Mouse (Mus musculus) left cerebral cortex, postnatal 25 days (tissue): Measurements from ENCODE around the gene Ginm1. TPM values are rescaled to one million over a fixed set of nuclear protein-coding genes. Genes with fewer than 3 reads are reported as not detected.
"Not testable (repeated sequence)": the region's sequence is repeated elsewhere in the genome, so short reads cannot be mapped to it uniquely, and the experiment has no call there.

Experiments used
- DNase-seq, 2 experiments: peaks; one replicate each; pipeline ENCODE4 v3.0.0; 2022; ENCODE audit warnings: low spot score in 2 of 2, mixed read lengths in 1 of 2
- intact Hi-C: fragments of 180-260 bp; cut with DNase I; formaldehyde crosslinking; loops from one replicate; pipeline ENCODE4 v1.15.1; 2025
- total RNA-seq, 2 experiments: library from RNA; stranded (reverse); gene quantifications; 2 replicates each; pipeline ENCODE4 v1.2.3; 2021

The Ginm1 gene
- total RNA-seq, 2 experiments from 2014 or later: 15.8 to 19.0 TPM

DNA sequence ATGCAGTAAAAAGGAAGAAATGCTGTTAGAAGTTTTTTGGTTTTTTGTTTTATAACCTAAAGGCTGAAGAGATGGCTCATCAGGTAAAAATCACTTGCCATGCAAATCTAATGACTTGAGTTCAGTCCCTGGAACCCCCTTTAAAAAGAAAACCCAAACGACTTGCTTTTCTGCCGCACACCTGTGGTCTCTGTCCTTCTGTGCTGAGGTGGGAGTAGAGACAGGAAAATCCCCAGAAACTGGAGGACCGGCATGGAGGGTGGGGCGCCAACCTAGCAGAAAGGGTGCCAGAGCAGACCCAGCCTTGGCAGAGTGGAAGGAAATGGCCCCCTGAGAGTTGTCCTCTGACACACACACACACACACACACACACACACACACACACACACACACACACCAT lies 26.1 kb upstream of the Ginm1 start:
- DNase-seq: no peak
- intact Hi-C loops: no loop called here

- intact Hi-C loops: no loop called here
Measured at GRCm38 (mm10) chr10:7816476-7816875, 23.9 kb upstream of the Ginm1 start.

DNA sequence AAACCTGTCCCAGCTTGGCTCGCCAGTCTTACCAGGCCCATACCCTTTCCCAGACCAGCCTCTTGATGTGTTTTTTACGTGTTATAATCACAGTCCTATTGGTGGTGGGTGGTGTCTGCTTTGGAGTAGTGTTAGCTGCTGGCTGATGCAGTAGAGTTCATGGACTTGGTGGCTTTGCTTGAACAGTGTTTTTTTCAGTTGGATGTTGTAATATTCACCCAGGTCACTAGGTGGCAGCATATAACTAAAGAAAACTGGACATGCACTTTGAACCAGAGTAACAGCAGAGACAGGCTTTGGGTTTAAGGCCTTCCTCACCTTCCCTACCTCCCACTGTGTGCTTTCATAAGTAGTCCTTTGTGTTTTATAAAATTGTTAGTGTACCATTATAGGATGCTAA lies 17.3 kb upstream of the Ginm1 start:
- peak; percentile 68 to 78 for DNase-seq
- intact Hi-C loops: loop anchor here (2.0 to 10.0 kb wide), 3 partner anchors 387 to 705 kb away; partner anchors contain the start of gene Ust

More at GRCm38 (mm10) chr10:7816476-7816875, 23.9 kb upstream of the Ginm1 start:
- DNase-seq: no peak

DNA sequence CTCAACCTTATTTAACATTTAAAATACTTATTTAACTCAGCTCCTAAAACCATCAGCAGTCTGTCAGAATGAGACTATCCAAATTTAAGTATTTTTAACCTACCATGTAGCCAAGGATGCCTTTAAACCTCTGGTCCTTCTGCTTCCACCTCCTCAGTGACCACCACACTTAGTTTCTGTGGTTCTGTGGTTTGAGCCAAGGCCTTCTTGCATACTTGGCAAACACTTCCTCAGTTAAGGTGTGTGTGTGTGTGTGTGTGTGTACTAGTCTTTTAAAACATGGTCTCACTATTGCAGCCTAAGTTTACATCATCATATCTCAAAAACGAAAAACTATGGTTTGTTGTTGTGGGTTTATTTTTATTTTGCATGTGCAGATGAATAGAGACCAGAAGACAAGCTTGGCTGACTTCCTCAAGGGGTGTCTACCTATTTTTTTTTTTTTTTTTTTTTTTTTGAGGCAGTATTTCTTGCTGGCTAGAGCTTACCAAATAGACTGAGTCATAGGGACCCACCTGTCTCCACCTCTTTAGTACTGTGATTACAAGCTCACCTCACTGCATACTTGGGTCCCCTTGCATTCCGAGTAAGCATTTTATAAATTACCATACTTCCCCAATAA lies 10.0 kb upstream of the Ginm1 start:
- no peak for DNase-seq
- intact Hi-C loops: loop anchor here (10.0 kb wide), 1 partner anchor 712 kb away; the partner anchor contains the start of gene Ust

DNA sequence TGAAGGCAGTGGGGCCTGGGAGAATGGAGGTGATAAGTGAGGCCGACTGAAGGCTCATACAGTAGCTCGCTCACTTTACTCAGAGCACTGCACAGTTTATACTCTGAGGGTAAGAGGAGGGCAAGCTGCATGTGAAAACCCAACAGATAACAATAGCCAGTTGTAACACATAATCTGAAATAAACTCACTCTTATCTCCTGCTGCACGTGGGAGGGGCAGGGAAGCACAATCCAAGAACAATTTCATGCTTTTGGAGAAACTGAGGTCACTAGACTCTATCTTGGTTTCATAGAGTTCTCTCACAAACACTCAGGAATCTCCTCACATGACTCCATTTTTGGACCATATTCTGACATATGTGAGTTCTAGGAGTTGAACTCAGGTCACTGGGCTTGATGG lies 8.6 kb upstream of the Ginm1 start:
- no peak for DNase-seq
- intact Hi-C loops: loop anchor here (10.0 kb wide), 1 partner anchor 714 kb away; the partner anchor contains the start of gene Ust

GRCm38 (mm10) chr10:7792254-7792750 lies 322 bp downstream of the Ginm1 start:
- DNase-seq: no peak
- intact Hi-C loops: no loop called here

DNA sequence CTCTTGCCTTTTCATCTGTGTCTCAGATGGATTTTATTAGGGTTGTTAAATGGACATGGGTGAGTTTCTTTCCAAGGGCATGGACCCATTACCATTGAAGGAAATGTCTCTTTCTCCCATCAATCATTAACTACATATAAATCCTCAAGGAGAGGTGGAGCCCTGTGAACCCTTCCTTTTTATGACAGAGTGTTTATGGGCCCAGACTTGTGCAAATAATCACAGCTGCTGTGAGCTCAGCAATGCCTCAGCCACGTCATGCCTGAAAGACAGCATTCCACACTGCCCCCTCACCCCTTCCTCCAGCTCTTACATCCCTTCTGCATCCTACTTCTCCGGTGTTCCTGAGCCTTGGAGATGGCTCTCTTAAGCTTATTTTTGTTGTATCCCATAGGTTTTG lies 5.3 kb downstream of the Ginm1 start:
- intact Hi-C loops: no loop called here
- DNase-seq: no peak

- intact Hi-C loops: no loop called here
- no peak for DNase-seq
Measured at GRCm38 (mm10) chr10:7781214-7781613, 11.4 kb downstream of the Ginm1 start.

DNA sequence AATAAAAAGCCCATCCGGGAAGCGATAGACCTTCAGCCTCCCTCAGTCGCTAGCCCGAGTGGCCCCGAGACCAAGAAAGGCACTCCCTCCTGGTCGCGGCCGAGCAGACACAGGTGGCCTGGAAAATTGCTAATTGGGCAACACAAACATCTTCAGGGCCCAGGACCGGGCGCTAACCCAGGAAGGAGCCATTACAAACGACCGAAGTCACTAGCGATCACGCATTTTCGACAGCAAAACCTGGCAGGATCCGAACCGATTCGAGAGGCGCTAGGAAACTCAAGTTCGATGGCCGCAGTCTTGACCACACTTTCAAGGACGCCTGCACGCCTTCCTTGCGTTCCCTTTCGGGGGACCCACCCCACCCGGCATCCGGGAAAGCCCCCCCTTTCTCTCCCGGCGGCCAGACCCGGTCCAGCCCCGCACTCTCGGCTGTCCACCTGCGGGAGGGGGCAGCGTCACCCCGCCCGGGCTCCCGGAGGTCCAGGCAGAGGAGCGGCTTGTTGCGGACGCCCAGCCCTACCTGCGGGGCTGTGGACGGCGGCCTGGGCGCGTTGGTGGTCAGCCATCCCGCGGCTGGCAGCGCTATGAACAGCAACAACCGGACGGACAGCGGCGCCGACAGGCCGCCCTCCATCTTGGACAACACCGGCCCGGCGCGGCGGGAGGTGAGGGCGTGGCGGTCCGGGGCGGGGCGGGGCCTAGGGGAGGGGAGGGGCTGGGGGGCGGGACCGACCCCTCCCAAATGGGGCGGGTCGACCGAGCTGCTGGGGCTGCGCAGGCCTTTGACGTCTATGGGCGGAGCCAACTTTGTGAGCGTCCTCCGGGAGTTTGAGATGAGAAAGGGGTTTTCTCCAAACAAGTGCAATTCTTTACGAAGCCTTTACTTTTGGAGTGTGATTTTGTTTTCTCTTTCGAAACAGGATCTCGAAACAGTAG lies 12.1 kb downstream of the Ginm1 start:
- intact Hi-C loops: no loop called here
- DNase-seq: peak; percentile 83 to 89

DNA sequence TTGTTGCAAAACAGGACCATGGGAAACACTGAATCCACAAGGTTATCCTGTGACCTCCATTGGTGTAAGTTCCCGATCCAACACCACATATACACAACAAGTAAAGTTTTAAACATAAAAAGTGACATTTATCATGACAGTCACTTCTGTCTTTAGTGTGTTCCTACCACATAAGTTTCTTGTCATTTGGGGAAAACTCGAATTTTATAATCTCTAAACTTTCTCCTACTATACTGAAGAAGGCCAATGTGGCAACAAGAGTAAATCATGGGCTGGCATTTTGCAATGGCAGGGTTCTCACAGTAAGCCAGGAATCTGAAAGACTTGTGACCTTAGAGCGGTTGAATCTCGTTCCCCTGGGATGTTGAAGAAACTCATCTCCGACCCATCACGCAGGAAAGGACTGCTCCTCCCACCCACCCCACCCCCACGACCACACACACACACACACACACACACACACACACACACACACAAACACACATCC lies 12.8 kb downstream of the Ginm1 start:
- DNase-seq: no peak
- intact Hi-C loops: no loop called here

DNA sequence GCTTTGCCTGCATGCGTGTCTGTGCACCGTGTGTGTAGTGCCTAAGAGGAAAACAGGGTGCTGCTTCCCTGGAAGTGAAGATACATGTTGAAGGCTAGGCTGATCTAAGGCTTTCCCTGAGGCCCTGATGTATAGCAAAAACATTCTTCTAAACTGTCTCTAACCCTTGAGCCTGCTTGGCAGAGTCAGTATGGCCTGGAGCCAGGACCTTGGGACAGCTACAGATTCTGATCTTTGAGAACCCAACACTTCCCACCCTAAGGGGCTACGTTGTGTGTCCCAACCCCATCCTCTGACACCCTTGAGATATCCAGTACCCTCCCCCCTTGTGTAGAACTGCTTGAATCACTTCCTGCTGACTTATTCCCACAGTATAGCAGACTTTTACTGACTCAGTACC lies 14.3 kb downstream of the Ginm1 start:
- no peak for DNase-seq
- intact Hi-C loops: no loop called here

DNA sequence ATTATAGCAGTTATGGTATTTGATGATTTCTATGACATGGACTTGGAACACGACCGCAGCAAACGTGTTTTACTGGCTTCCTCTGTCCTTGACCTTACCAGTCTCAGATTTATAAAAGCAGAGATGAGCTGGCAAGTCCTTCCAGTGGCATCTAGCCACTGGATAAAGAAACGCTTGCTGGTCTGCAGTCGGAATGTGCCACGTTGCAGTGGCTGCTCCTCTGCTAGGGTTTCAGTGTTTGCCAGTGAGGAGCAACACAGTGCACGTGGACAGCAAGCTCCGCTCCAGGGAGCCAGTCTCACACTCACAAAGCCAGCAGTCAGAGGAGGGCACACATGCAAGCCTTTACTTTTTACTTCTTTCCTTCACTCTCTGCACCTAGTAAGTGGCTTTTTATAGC lies 17.2 kb downstream of the Ginm1 start:
- intact Hi-C loops: no loop called here
- DNase-seq: no peak

GRCm38 (mm10) chr10:7772769-7773168 lies 19.9 kb downstream of the Ginm1 start:
- intact Hi-C loops: no loop called here
- DNase-seq: no peak

- DNase-seq: no peak
Measured at GRCm38 (mm10) chr10:7772346-7772745, 20.3 kb downstream of the Ginm1 start.

GRCm38 (mm10) chr10:7757544-7757943 lies 35.1 kb downstream of the Ginm1 start:
- intact Hi-C loops: no loop called here
- no peak for DNase-seq

More at GRCm38 (mm10) chr10:7772346-7772745, 20.3 kb downstream of the Ginm1 start:
- intact Hi-C loops: no loop called here

DNA sequence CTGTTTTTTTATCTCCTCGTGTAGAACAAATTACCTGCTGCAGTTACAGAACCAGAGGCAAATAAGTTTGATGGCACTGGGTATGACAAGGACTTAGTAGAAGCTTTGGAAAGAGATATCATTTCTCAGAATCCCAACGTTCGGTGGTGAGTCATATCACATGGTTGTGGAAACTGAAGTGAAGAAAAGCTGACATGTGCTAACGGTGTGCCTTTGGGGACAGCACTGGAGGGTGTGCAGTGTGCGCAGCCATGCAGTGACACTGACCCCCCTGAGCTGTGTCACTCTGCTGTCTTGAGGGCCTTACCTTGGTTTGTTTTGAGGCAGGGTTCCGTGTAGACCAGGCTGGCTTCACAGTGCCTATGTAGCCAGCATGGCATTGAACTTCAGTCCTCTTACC lies 43.9 kb downstream of the Ginm1 start:
- DNase-seq: no peak
- intact Hi-C loops: no loop called here

- intact Hi-C loops, DNase-seq: not testable (repeated sequence)
Measured at GRCm38 (mm10) chr10:7745528-7745927, 47.1 kb downstream of the Ginm1 start.

GRCm38 (mm10) chr10:7737914-7738313 lies 54.7 kb downstream of the Ginm1 start:
- DNase-seq: no peak
- intact Hi-C loops: no loop called here

DNA sequence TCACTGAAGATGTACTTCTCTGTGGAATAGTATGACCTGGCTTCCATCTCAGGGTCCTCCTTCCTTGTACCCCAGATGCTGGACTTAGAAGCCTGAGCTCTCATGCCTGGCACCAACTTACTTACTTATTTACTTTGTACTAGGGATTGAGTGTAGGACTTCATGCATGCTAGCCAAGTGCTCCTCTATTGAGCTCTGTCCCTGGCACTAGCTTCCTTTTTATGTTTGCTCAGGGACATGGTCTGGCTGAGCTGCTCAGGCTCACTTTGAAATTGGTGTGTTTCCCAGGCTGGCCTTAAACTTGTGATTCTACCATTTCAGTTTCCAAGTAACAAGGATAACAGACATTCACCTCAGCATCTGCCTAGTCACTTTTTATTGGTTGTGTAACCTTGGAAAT lies 55.5 kb downstream of the Ginm1 start:
- DNase-seq: no peak
- intact Hi-C loops: no loop called here

DNA sequence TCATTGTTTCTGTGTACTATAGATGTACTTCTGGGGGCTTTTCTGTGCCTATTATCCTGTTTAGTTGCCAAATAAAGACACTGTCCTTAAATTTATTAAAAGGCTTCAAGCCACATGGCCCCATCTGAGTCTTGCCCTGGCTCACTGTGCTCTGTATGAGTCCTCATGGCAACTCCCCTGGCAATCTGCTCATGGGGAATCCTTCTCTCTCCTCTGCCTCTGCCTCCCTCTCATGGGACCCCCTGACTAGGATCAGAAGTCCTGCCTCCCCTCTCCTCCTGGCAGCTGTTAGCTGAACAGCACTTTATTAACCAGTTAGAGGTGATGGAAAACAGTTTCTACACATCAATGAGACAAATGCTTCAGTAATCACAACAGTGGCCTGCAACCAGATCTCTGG lies 61.0 kb downstream of the Ginm1 start:
- no peak for DNase-seq
- intact Hi-C loops: no loop called here
